12 mouse cellular contexts compared by ENCODE assay signal in the genomic region with DNA sequence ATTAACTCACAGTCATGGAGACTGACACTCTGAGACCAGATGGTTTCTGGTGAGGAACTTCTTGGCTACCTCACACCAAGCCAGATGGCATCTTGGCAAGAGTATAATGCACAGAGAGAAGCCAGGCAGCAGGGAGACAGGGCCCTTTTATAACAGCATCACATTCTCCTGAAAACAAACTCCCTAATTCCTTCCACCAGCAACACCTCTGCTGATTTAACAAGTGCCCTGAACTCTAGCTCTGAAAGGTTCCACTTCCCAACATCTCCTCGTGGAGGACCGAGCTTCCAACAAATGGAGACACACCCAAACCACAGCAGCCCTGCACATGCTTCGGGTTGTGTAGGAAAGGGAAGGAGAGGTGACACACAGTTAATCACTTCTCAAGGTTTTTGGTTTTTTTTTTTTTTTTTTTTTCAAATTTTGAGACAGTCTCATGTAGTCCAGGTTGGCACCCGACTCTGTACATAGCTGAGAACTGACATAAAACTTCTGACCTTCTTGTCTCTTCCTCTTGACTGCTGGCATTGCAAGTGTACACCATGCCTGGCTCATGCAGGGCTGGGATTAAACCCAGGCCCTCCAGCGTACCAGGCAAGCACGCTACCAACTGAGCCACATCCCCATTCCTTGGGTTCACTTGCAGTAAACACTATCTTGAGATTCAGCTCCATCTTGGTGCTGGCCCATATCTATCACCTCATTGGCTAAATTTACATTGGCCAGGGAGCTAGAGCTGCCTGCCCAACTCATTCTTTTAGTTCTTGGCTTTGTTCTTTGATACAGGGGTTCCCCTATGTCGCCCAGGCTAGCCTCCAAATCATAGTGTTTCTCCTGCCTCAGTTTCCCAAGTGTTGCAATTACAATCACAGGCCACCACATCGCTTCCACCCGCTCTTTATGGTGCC. TPM values are rescaled to one million over a fixed set of nuclear protein-coding genes. Genes with fewer than 3 reads are reported as not detected.
DNase-seq lines count a peak whose midpoint lies in the region; ATAC-seq and TF ChIP-seq lines count a peak whose summit lies in the region.
"Had no signal": no experiment of that assay in that cellular context is flagged by ENCODE, and none has a peak within 500 bp of the region (broad histone marks: within the 10 kb centered on the region; RNA-seq: fewer than 3 reads in every experiment).

No protein-coding gene starts in this region.

- intact Hi-C loops in heart, postnatal 25 days (cut with DNase I): no loop called here

- no peaks in the 10 kb centered on the region for H3K9me3 ChIP-seq in heart, embryonic 10.5 days
- H3K9me3 ChIP-seq in MEL (replicated peaks; ENCODE audit: insufficient read depth, low read length): no peaks in the 10 kb centered on the region
- H3K9me3 ChIP-seq: limb, embryonic 15.5 days had no signal

- no peak for TF ChIP-seq RAD21 in MEL (IDR thresholded peaks at IDR 0.05; ENCODE audit: low read depth, low read length)

- TF ChIP-seq EP300 in MEL (IDR thresholded peaks at IDR 0.05; ENCODE audit: low read depth in 1 of 2, low read length in 2 of 2): no peak

- H3K27me3 ChIP-seq in heart, embryonic 10.5 days (ENCODE audit: insufficient read depth, poor library complexity, severe bottlenecking): no peaks in the 10 kb centered on the region
- 0 out of 4 replicates have a peak, but pooled peaks cover 0 to 1% of the 10 kb centered on the region in 2 experiments for H3K27me3 ChIP-seq in MEL (ENCODE audit: control insufficient read depth in 1 of 2, insufficient read depth in 2 of 2, low read length in 2 of 2)
- H3K27me3 ChIP-seq: limb, embryonic 15.5 days had no signal

- no peak for TF ChIP-seq POLR2A in MEL (IDR thresholded peaks at IDR 0.05; ENCODE audit: control insufficient read depth in 1 of 2, insufficient read depth in 1 of 2, low read depth in 1 of 2, low read length in 2 of 2, poor library complexity in 1 of 2)

- H3K79me2 ChIP-seq in MEL (ENCODE audit: control insufficient read depth, insufficient read depth, low read length, poor library complexity): no peaks in the 10 kb centered on the region

- H3K27ac ChIP-seq in heart, embryonic 10.5 days: peak overlapping the region; percentile 67; the same call in 1 of the 2 replicates
- H3K27ac ChIP-seq in MEL (ENCODE audit: control insufficient read depth, low read depth, low read length): no peak overlapping the region
- H3K27ac ChIP-seq: limb, embryonic 15.5 days had no signal

- no peak for ATAC-seq in megakaryocyte progenitor cell, adult 5-6 weeks (replicated peaks; ENCODE audit: poor library complexity)

- no peak overlapping the region for H3K4me3 ChIP-seq in heart, embryonic 10.5 days
- H3K4me3 ChIP-seq in MEL (ENCODE audit: control insufficient read depth in 1 of 2, insufficient read depth in 1 of 2, low read depth in 2 of 2, low read length in 2 of 2): no peak overlapping the region
- H3K4me3 ChIP-seq: limb, embryonic 15.5 days had no signal

- H3K36me3 ChIP-seq in heart, embryonic 10.5 days: no peaks in the 10 kb centered on the region
- peaks cover 0 to 24% of the 10 kb centered on the region in 2 experiments; a peak in 2 of 4 replicates for H3K36me3 ChIP-seq in MEL (ENCODE audit: control insufficient read depth in 1 of 2, insufficient read depth in 2 of 2, low read length in 2 of 2)
- H3K36me3 ChIP-seq: limb, embryonic 15.5 days had no signal

- TF ChIP-seq CTCF in MEL (IDR thresholded peaks at IDR 0.05 in 2 of 3, conservative IDR thresholded peaks at IDR 0.05 in 1 of 3; ENCODE audit: control insufficient read depth in 1 of 3, insufficient read depth in 1 of 3, low read depth in 2 of 3, low read length in 3 of 3, poor library complexity in 1 of 3, severe bottlenecking in 1 of 3): no peak

- H3K4me1 ChIP-seq in heart, embryonic 10.5 days: peaks cover 31% of the 10 kb centered on the region
- peaks cover 4 to 34% of the 10 kb centered on the region in 2 experiments for H3K4me1 ChIP-seq in MEL (ENCODE audit: control insufficient read depth in 1 of 2, insufficient read depth in 2 of 2, low read length in 2 of 2)
- H3K4me1 ChIP-seq: limb, embryonic 15.5 days had no signal

- WGBS in heart, embryonic 10.5 days: 63% methylated on average over 9 of the region's 9 CpGs

- H3K9ac ChIP-seq in MEL (ENCODE audit: control insufficient read depth, low read depth, low read length, poor library complexity, severe bottlenecking): no peak overlapping the region
- H3K9ac ChIP-seq: limb, embryonic 15.5 days had no signal

- no peak for DNase-seq in heart, embryonic 10.5 days (ENCODE audit: low spot score)
- DNase-seq in heart, postnatal 25 days (ENCODE audit: low spot score): no peak
- no peak for DNase-seq in MEL (ENCODE audit: low read depth, low spot score)
- peak; percentile 94 for DNase-seq in cerebellum, adult 9-11 months
- DNase-seq in layer of hippocampus, adult 18-20 months (ENCODE audit: low spot score in 2 of 2): peak; percentile 42 to 80
- no peak for DNase-seq in thymus, postnatal 36 days
- DNase-seq in B cell, adult 2 months: no peak
- DNase-seq: kidney, postnatal 10 days; lung, postnatal 36 days; retina, postnatal 1 day had no signal

TF ChIP-seq in MEL, 35 proteins besides CTCF, POLR2A, EP300 and RAD21:
- no peak for TF ChIP-seq TAL1 (IDR thresholded peaks at IDR 0.05; ENCODE audit: low read length)
- TF ChIP-seq ZNF384 (IDR thresholded peaks at IDR 0.05; ENCODE audit: low read depth, low read length): peak; percentile 67
- no peak for TF ChIP-seq MEF2A (IDR thresholded peaks at IDR 0.05; ENCODE audit: extremely low read depth, insufficient replicate concordance, low read depth, low read length, poor library complexity, severe bottlenecking)
- no peak for TF ChIP-seq SMC3 (IDR thresholded peaks at IDR 0.05; ENCODE audit: low read depth, low read length)
- TF ChIP-seq SIN3A (IDR thresholded peaks at IDR 0.05; ENCODE audit: low read length): no peak
TF ChIP-seq in MEL: peak in this region for 1.

RNA-seq across cellular contexts. Expression of a gene that starts 13.7 kb away (rescaled TPM):
- 36.3 and 49.1 TPM in 2 replicates for polyA plus RNA-seq in heart, embryonic 10.5 days (2016; fragmentation: Nextera tagmentation; extraction: Ambion mirVana)
- total RNA-seq in heart, postnatal 25 days (2021): 10 to 100 TPM; 12.0 to 20.6 TPM
- total RNA-seq in MEL (2012; rRNA removed): 41.6 and 42.6 TPM in 2 replicates
- 10 to 100 TPM in 1 of 2 experiments, not detected in 1; 49.0 TPM for polyA plus RNA-seq in MEL (2012; ENCODE audit: insufficient read depth in 1 of 2, insufficient read length in 2 of 2, low read depth in 1 of 2, low replicate concordance in 2 of 2, missing spikeins in 1 of 2)
- total RNA-seq in layer of hippocampus, adult 18-20 months (2021): 10 to 100 TPM; 22.9 to 23.2 TPM
- total RNA-seq in megakaryocyte progenitor cell, adult 5-6 weeks (2015): 20.1 and 24.1 TPM in 2 replicates
- 49.9 and 60.3 TPM in 2 replicates for total RNA-seq in megakaryocyte progenitor cell, adult 5-6 weeks (2017)

RNA-seq across cellular contexts. Expression of a gene that starts 17.8 kb away (rescaled TPM):
- 71.2 and 87.1 TPM in 2 replicates for polyA plus RNA-seq in heart, embryonic 10.5 days (2016; fragmentation: Nextera tagmentation; extraction: Ambion mirVana)
- 10 to 100 TPM; 30.9 to 31.0 TPM for total RNA-seq in heart, postnatal 25 days (2021)
- total RNA-seq in MEL (2012; rRNA removed): 19.6 and 26.6 TPM in 2 replicates
- 10 to 100 TPM; 44.1 to 91.0 TPM for polyA plus RNA-seq in MEL (2012; ENCODE audit: insufficient read depth in 1 of 2, insufficient read length in 2 of 2, low read depth in 1 of 2, low replicate concordance in 2 of 2, missing spikeins in 1 of 2)
- total RNA-seq in layer of hippocampus, adult 18-20 months (2021): 10 to 100 TPM; 25.4 to 27.0 TPM
- 64.2 and 65.1 TPM in 2 replicates for total RNA-seq in megakaryocyte progenitor cell, adult 5-6 weeks (2015)
- total RNA-seq in megakaryocyte progenitor cell, adult 5-6 weeks (2017): 50.3 and 53.6 TPM in 2 replicates

Comparison
In these comparisons a context has a peak if more than half of its experiments do, and no peak if none do; other contexts are left out.
1. DNase-seq: peak in cerebellum, adult 9-11 months (single experiment) and layer of hippocampus, adult 18-20 months (2 of 2); none in heart, embryonic 10.5 days (single experiment), heart, postnatal 25 days (single experiment), MEL (single experiment), thymus, postnatal 36 days (0 of 2) and B cell, adult 2 months (0 of 2).